Mouse (Mus musculus): ENCODE data around the gene Vdac2. TPM values are rescaled to one million over a fixed set of nuclear protein-coding genes. Genes with fewer than 3 reads are reported as not detected.

The Vdac2 gene
- 271 and 273 TPM in 2 replicates for polyA plus RNA-seq (2016; fragmentation: Nextera tagmentation; extraction: Ambion mirVana)

GRCm38 (mm10) chr14:21824938-21825337, at the start of gene Vdac2:
Gene Vdac2, plus strand, starts transcription at chr14:21825238.
- Histone ChIP-seq H3K27me3 (ENCODE audit: poor library complexity, severe bottlenecking) (no peaks in the 10 kb centered on the region), H3K9me3 (no peaks in the 10 kb centered on the region), H3K36me3 (replicated peaks) (no peaks in the 10 kb centered on the region), H3K27ac (no peak within 1 kb of the TSS), H3K4me1 (peaks cover 5% of the 10 kb centered on the region), H3K4me3 (no peak within 1 kb of the TSS)
- whole genome bisulfite sequencing = 88% methylated on average over 2 of the region's 2 CpGs
- no peak for DNase-seq (ENCODE audit: extremely low spot score, low spot score)

- DNase-seq (ENCODE audit: extremely low spot score, low spot score) = no peak
- Histone ChIP-seq H3K4me1 (peaks cover 20% of the 10 kb centered on the region), H3K36me3 (replicated peaks) (peaks cover 58% of the 10 kb centered on the region), H3K27me3 (ENCODE audit: poor library complexity, severe bottlenecking) (no peaks in the 10 kb centered on the region), H3K4me3 (no peak overlapping the region), H3K27ac (no peak overlapping the region), H3K9me3 (peaks cover 4% of the 10 kb centered on the region; the same call in 1 of the 2 replicates)
- 95% methylated on average over 4 of the region's 4 CpGs for WGBS
Observed at GRCm38 (mm10) chr14:21776201-21776600, 48.8 kb upstream of the Vdac2 start.

GRCm38 (mm10) chr14:21786500-21786899, 38.5 kb upstream of the Vdac2 start:
- no peak overlapping the region for H3K4me3 ChIP-seq
- H3K36me3 ChIP-seq (replicated peaks) = peaks cover 56% of the 10 kb centered on the region
- 74% methylated on average over 4 of the region's 4 CpGs for WGBS
- no peaks in the 10 kb centered on the region for H3K27me3 ChIP-seq (ENCODE audit: poor library complexity, severe bottlenecking)
- no peak overlapping the region for H3K27ac ChIP-seq
- H3K4me1 ChIP-seq = peaks cover 5% of the 10 kb centered on the region
- no peaks in the 10 kb centered on the region for H3K9me3 ChIP-seq
- no peak for DNase-seq (ENCODE audit: extremely low spot score, low spot score)

GRCm38 (mm10) chr14:21787374-21787773, 37.7 kb upstream of the Vdac2 start:
- H3K27ac ChIP-seq = no peak overlapping the region
- no peaks in the 10 kb centered on the region for H3K9me3 ChIP-seq
- WGBS = 83% methylated on average over 3 of the region's 3 CpGs
- DNase-seq (ENCODE audit: extremely low spot score, low spot score) = no peak
- H3K4me3 ChIP-seq = no peak overlapping the region
- peaks cover 5% of the 10 kb centered on the region for H3K4me1 ChIP-seq
- H3K36me3 ChIP-seq (replicated peaks) = peaks cover 57% of the 10 kb centered on the region
- no peaks in the 10 kb centered on the region for H3K27me3 ChIP-seq (ENCODE audit: poor library complexity, severe bottlenecking)

- DNase-seq (ENCODE audit: extremely low spot score, low spot score) = no peak
- Histone ChIP-seq H3K9me3 (no peaks in the 10 kb centered on the region), H3K4me1 (peaks cover 5% of the 10 kb centered on the region), H3K4me3 (no peak overlapping the region), H3K36me3 (replicated peaks) (peaks cover 63% of the 10 kb centered on the region), H3K27me3 (ENCODE audit: poor library complexity, severe bottlenecking) (no peaks in the 10 kb centered on the region), H3K27ac (no peak overlapping the region)
- WGBS = 92% methylated on average over 5 of the region's 5 CpGs
Observed at GRCm38 (mm10) chr14:21788121-21788520, 36.9 kb upstream of the Vdac2 start.

GRCm38 (mm10) chr14:21790585-21791251, 34.3 kb upstream of the Vdac2 start:
- Histone ChIP-seq H3K27me3 (ENCODE audit: poor library complexity, severe bottlenecking) (no peaks in the 10 kb centered on the region), H3K36me3 (replicated peaks) (peaks cover 51% of the 10 kb centered on the region), H3K4me1 (peaks cover 18% of the 10 kb centered on the region), H3K9me3 (no peaks in the 10 kb centered on the region), H3K27ac (no peak overlapping the region), H3K4me3 (no peak overlapping the region)
- 91% methylated on average over 9 of the region's 9 CpGs for whole genome bisulfite sequencing
- DNase-seq (ENCODE audit: extremely low spot score, low spot score) = no peak

GRCm38 (mm10) chr14:21791722-21792121, 33.3 kb upstream of the Vdac2 start:
- H3K9me3 ChIP-seq = no peaks in the 10 kb centered on the region
- H3K27me3 ChIP-seq (ENCODE audit: poor library complexity, severe bottlenecking) = no peaks in the 10 kb centered on the region
- peaks cover 14% of the 10 kb centered on the region for H3K4me1 ChIP-seq
- no peak overlapping the region for H3K27ac ChIP-seq
- 94% methylated on average over 4 of the region's 4 CpGs for WGBS
- H3K36me3 ChIP-seq (replicated peaks) = peaks cover 45% of the 10 kb centered on the region
- H3K4me3 ChIP-seq = no peak overlapping the region
- no peak for DNase-seq (ENCODE audit: extremely low spot score, low spot score)

GRCm38 (mm10) chr14:21792250-21792649, 32.8 kb upstream of the Vdac2 start:
- H3K9me3 ChIP-seq = no peaks in the 10 kb centered on the region
- H3K36me3 ChIP-seq (replicated peaks) = peaks cover 44% of the 10 kb centered on the region
- H3K4me1 ChIP-seq = peaks cover 18% of the 10 kb centered on the region
- 95% methylated on average over 6 of the region's 6 CpGs for WGBS
- no peak for DNase-seq (ENCODE audit: extremely low spot score, low spot score)
- no peaks in the 10 kb centered on the region for H3K27me3 ChIP-seq (ENCODE audit: poor library complexity, severe bottlenecking)
- H3K4me3 ChIP-seq = no peak overlapping the region
- no peak overlapping the region for H3K27ac ChIP-seq

GRCm38 (mm10) chr14:21800641-21801040, 24.4 kb upstream of the Vdac2 start:
- DNase-seq (ENCODE audit: extremely low spot score, low spot score) = no peak
- 93% methylated on average over 4 of the region's 4 CpGs for WGBS

GRCm38 (mm10) chr14:21801624-21802023, 23.4 kb upstream of the Vdac2 start:
- DNase-seq (ENCODE audit: extremely low spot score, low spot score) = no peak
- Histone ChIP-seq H3K27ac (no peak overlapping the region), H3K4me3 (no peak overlapping the region), H3K9me3 (no peaks in the 10 kb centered on the region), H3K36me3 (replicated peaks) (peaks cover 14% of the 10 kb centered on the region), H3K4me1 (peaks cover 17% of the 10 kb centered on the region), H3K27me3 (ENCODE audit: poor library complexity, severe bottlenecking) (no peaks in the 10 kb centered on the region)
- WGBS = 90% methylated on average over 7 of the region's 7 CpGs

More at GRCm38 (mm10) chr14:21800641-21801040, 24.4 kb upstream of the Vdac2 start:
- Histone ChIP-seq H3K4me3 (no peak overlapping the region), H3K27me3 (ENCODE audit: poor library complexity, severe bottlenecking) (no peaks in the 10 kb centered on the region), H3K36me3 (replicated peaks) (peaks cover 14% of the 10 kb centered on the region), H3K9me3 (no peaks in the 10 kb centered on the region), H3K4me1 (peaks cover 17% of the 10 kb centered on the region), H3K27ac (no peak overlapping the region)

- H3K4me1 ChIP-seq = peaks cover 7% of the 10 kb centered on the region
- 95% methylated on average over 6 of the region's 6 CpGs for WGBS
- no peak overlapping the region for H3K27ac ChIP-seq
- peaks cover 14% of the 10 kb centered on the region for H3K36me3 ChIP-seq (replicated peaks)
- no peak overlapping the region for H3K4me3 ChIP-seq
- no peak for DNase-seq (ENCODE audit: extremely low spot score, low spot score)
- H3K27me3 ChIP-seq (ENCODE audit: poor library complexity, severe bottlenecking) = no peaks in the 10 kb centered on the region
- H3K9me3 ChIP-seq = no peaks in the 10 kb centered on the region
Observed at GRCm38 (mm10) chr14:21802543-21803206, 22.4 kb upstream of the Vdac2 start.

GRCm38 (mm10) chr14:21806203-21806602, 18.8 kb upstream of the Vdac2 start:
- Histone ChIP-seq H3K27me3 (ENCODE audit: poor library complexity, severe bottlenecking) (no peaks in the 10 kb centered on the region), H3K27ac (no peak overlapping the region), H3K4me1 (no peaks in the 10 kb centered on the region), H3K4me3 (no peak overlapping the region), H3K9me3 (no peaks in the 10 kb centered on the region), H3K36me3 (replicated peaks) (peaks cover 3% of the 10 kb centered on the region)
- DNase-seq (ENCODE audit: extremely low spot score, low spot score) = no peak
- WGBS = 94% methylated on average over 2 of the region's 2 CpGs

GRCm38 (mm10) chr14:21806631-21807160, 18.3 kb upstream of the Vdac2 start:
- H3K27ac ChIP-seq = no peak overlapping the region
- 89% methylated on average over 3 of the region's 3 CpGs for WGBS

More at GRCm38 (mm10) chr14:21806631-21807160, 18.3 kb upstream of the Vdac2 start:
- Histone ChIP-seq H3K27me3 (ENCODE audit: poor library complexity, severe bottlenecking) (no peaks in the 10 kb centered on the region), H3K36me3 (replicated peaks) (peaks cover 3% of the 10 kb centered on the region), H3K4me1 (no peaks in the 10 kb centered on the region), H3K4me3 (no peak overlapping the region), H3K9me3 (no peaks in the 10 kb centered on the region)
- no peak for DNase-seq (ENCODE audit: extremely low spot score, low spot score)

All from forebrain, embryonic 10.5 days (tissue).